Mouse (Mus musculus): ENCODE data around the gene Klf16. TPM values are rescaled to one million over a fixed set of nuclear protein-coding genes. Genes with fewer than 3 reads are reported as not detected.
"Not testable (repeated sequence)": the region's sequence is repeated elsewhere in the genome, so short reads cannot be mapped to it uniquely, and the experiment has no call there.

The Klf16 gene
- polyA plus RNA-seq, 1 experiment from 2014 or later = 10.3 TPM

DNA sequence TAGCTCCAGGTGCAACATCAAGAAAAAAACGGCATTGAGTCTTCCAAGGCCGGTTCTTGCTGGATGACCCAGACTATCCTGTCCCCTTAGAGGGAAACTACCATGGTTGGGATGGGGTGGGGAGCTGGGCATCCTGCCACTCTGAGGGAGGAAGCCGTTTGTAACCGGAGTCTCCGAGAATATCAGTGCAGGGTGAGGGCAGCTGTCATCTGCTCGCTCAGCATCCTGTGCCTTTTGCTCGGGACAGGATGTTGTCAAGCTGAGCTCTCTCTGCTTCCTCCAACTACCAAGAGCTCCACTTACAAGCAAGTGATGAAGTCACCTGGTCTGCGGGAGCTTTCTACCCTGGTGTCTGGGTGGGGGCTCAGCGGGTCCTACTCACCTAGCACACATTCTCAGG, 41.1 kb upstream of the Klf16 start:
- H3K4me1 ChIP-seq = peaks cover 5% of the 10 kb centered on the region
- H3K27ac ChIP-seq = no peak overlapping the region
- no peaks in the 10 kb centered on the region for H3K27me3 ChIP-seq (replicated peaks)
- ATAC-seq (ENCODE audit: insufficient read depth, low FRiP score, low read depth) = no peak
- no peaks in the 10 kb centered on the region for H3K9me3 ChIP-seq
- H3K9ac ChIP-seq = no peak overlapping the region
- peaks cover 17% of the 10 kb centered on the region for H3K36me3 ChIP-seq
- H3K4me2 ChIP-seq = no peak overlapping the region
- no peak overlapping the region for H3K4me3 ChIP-seq (replicated peaks)
- WGBS = 68% methylated on average over 9 of the region's 9 CpGs

DNA sequence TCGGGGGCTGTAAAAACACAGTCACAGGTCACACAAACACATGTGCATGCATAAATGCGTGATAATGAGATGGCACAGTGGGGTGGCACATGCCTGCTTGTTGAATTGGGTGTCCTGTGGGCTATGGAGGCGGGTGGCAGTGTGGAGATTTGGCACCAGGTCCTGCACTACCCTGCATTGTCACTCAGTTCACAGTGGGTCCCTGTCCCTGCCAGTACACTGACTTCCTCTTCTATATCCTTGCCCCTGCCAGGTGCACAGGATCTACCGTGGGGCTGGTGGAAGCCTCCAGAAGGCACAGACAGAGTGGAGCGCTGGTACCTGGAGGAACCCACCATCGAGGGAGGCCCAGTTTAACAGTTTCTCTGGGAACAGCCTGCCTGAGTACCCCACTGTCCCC, 37.2 kb upstream of the Klf16 start:
- H3K4me1 ChIP-seq = no peaks in the 10 kb centered on the region
- no peak overlapping the region for H3K9ac ChIP-seq
- no peak for ATAC-seq (ENCODE audit: insufficient read depth, low FRiP score, low read depth)
- 90% methylated on average over 6 of the region's 6 CpGs for WGBS
- no peak overlapping the region for H3K27ac ChIP-seq
- H3K9me3 ChIP-seq = no peaks in the 10 kb centered on the region
- H3K27me3 ChIP-seq (replicated peaks) = no peaks in the 10 kb centered on the region
- H3K4me2 ChIP-seq = no peak overlapping the region
- H3K4me3 ChIP-seq (replicated peaks) = no peak overlapping the region
- peaks cover 21% of the 10 kb centered on the region for H3K36me3 ChIP-seq

DNA sequence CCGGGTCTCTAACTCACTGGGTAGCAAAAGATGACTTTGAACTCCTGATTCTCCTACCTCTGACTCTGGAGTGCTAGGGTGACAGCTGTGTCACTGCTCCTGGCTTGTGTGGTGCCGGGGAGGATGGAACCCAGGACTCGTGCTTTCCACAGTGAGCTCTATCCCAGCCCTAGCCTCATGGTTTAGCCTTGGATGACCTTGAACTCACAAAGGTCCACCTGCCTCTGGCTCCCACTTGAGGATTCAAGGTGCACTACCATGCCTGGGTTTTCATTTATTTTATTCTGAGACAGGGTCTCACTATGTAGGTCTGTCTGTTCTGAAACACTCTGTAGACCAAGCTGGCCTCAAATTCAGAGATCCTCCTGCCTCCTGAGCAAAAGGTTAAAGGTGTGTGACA, 36.7 kb upstream of the Klf16 start:
- Histone ChIP-seq H3K4me2 (no peak overlapping the region), H3K27ac (no peak overlapping the region), H3K4me3 (replicated peaks) (no peak overlapping the region), H3K27me3 (replicated peaks) (no peaks in the 10 kb centered on the region), H3K9ac (no peak overlapping the region), H3K36me3 (peaks cover 27% of the 10 kb centered on the region), H3K9me3 (no peaks in the 10 kb centered on the region), H3K4me1 (no peaks in the 10 kb centered on the region)
- no peak for ATAC-seq (ENCODE audit: insufficient read depth, low FRiP score, low read depth)
- WGBS = 76% methylated on average over 3 of the region's 3 CpGs

DNA sequence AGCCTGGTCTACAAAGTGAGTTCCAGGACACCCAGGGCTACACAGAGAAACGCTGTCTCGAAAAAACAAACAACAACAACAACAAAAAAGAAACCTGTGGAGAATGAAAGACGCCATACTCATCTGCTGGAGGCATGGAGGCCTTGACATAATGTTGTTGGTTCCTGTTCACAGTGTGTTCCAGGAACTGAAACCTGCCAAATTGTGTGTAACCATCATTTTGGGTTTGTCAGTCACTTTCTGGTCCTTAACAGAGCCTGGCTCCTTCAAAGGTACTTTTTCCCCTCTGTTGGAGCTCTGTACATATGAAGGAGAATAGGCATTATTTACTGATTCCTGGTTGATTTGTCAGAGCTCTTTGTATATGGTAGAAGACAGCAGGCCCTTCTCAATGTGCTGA, 34.8 kb upstream of the Klf16 start:
- WGBS = 87% methylated on average over 3 of the region's 3 CpGs
- no peak overlapping the region for H3K9ac ChIP-seq
- H3K27ac ChIP-seq = no peak overlapping the region
- no peak overlapping the region for H3K4me3 ChIP-seq (replicated peaks)
- no peaks in the 10 kb centered on the region for H3K27me3 ChIP-seq (replicated peaks)
- H3K4me2 ChIP-seq = no peak overlapping the region
- no peaks in the 10 kb centered on the region for H3K4me1 ChIP-seq
- H3K9me3 ChIP-seq = no peaks in the 10 kb centered on the region
- ATAC-seq (ENCODE audit: insufficient read depth, low FRiP score, low read depth) = no peak
- H3K36me3 ChIP-seq = peaks cover 46% of the 10 kb centered on the region

DNA sequence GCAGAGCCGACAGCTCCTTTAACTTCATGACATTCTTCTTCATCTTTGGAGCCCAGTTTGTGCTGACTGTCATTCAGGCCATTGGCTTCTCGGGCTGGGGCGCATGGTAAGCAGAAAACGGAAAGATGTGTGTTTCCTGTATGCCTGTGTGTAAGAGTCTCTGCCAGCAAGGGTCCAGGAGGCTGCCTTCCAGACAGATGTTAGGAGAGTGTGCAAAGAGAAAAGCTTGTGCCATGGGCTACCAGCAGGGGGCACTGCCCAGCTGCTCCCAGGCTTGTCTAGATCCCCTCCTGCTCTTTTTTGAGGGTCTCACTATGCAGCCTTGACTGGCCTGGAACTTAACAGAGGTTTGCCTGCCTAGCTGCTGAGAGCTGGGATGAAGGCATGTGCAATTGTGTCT, 33.9 kb upstream of the Klf16 start:
- 67% methylated on average over 4 of the region's 4 CpGs for WGBS
- Histone ChIP-seq H3K27me3 (replicated peaks) (no peaks in the 10 kb centered on the region), H3K9me3 (no peaks in the 10 kb centered on the region), H3K27ac (no peak overlapping the region), H3K4me2 (no peak overlapping the region), H3K4me3 (replicated peaks) (no peak overlapping the region), H3K9ac (no peak overlapping the region), H3K36me3 (peaks cover 54% of the 10 kb centered on the region), H3K4me1 (peaks cover 3% of the 10 kb centered on the region; the same call in 1 of the 2 replicates)
- ATAC-seq (ENCODE audit: insufficient read depth, low FRiP score, low read depth) = no peak

DNA sequence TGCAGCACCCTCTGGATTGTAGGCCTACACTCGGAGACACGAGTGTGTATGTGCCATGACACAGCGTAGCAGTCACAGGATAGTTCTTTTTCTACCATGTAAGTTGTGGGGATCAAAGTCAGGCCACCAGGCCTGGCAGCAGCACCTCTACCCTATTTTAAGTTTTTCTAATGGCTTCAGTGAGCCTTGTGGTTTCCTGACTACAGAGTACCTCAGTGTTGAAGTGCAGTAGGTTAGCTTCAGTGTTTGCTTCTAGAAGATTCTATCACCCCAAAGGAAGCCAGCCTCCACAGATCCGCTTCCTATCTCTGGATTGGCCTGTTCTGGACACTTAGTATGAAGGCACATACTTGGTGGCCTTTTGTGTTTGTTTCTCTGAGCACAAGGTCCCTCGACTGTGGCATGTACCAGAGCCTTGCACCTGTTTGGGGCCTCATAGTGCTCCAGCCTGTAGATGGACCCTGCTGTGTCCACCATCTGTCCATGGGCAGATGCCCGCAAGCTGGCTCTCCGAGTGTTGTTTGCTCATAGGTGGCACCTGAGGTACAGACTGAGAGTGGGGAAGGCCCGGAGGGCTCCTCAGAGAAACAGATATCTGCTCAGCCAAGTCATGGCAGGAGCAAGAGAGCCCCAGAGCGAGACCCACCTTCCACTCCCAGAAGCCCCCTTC, 33.1 kb upstream of the Klf16 start:
- no peaks in the 10 kb centered on the region for H3K27me3 ChIP-seq (replicated peaks)
- H3K4me1 ChIP-seq = peaks cover 3% of the 10 kb centered on the region; the same call in 1 of the 2 replicates
- H3K9me3 ChIP-seq = no peaks in the 10 kb centered on the region
- WGBS = 90% methylated on average over 9 of the region's 9 CpGs
- no peak overlapping the region for H3K27ac ChIP-seq
- peaks cover 47% of the 10 kb centered on the region for H3K36me3 ChIP-seq
- H3K9ac ChIP-seq = no peak overlapping the region
- no peak overlapping the region for H3K4me2 ChIP-seq
- ATAC-seq (ENCODE audit: insufficient read depth, low FRiP score, low read depth) = no peak
- no peak overlapping the region for H3K4me3 ChIP-seq (replicated peaks)

DNA sequence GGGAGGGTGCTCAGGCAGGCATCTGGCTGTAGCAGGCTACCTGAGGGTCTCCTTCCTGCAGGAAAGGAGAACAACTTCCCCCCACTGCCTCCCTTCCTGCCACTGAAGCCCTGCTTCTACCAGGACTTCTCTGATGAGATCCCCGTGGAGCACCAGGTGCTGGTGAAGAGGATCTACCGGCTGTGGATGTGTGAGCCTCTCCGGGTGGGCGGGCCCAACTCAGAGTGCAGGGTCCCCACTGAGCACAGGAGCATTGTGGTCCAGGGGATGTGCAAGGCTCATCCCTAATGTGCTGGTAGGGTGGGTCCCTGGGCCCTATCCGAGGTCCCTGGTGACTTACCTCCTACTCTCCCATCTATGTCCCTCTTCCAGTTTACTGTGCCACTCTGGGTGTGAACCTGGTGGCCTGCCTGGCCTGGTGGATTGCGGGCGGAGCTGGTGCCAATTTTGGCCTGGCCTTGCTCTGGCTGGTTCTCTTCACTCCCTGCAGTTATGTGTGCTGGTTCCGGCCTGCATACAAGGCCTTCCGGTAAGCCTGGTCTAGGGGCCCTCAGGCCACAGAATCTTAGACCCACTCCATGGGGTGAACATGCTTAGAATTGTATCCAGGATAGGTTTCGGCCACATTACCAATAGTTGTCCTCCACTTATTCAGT, 32.3 kb upstream of the Klf16 start:
- 87% methylated on average over 10 of the region's 10 CpGs for WGBS
- Histone ChIP-seq H3K36me3 (peaks cover 38% of the 10 kb centered on the region), H3K9me3 (no peaks in the 10 kb centered on the region), H3K9ac (no peak overlapping the region), H3K27ac (no peak overlapping the region), H3K4me2 (no peak overlapping the region), H3K27me3 (replicated peaks) (no peaks in the 10 kb centered on the region), H3K4me3 (replicated peaks) (no peak overlapping the region), H3K4me1 (peaks cover 7% of the 10 kb centered on the region)
- no peak for ATAC-seq (ENCODE audit: insufficient read depth, low FRiP score, low read depth)

DNA sequence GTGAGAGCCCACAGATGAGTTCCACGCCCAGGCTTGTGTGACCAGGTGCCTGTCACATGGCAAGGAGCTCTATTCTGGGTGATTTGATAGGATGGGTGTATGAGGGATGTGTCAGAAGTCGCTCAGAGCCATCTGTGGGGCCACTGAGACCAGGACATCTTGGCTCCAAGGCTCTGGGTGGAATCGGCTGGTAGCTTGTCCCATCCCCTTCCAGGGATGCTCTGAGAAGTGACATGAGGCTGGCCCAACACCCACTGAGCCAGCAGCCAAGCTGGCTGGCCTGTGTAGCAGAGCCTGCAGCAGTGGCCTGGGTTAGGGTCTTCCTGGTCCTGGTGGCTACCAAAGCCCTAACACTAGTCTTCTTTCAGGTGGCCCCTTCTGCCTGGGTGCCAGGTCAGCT, 31.3 kb upstream of the Klf16 start:
- peaks cover 16% of the 10 kb centered on the region for H3K4me1 ChIP-seq
- WGBS = 91% methylated on average over 3 of the region's 3 CpGs
- no peak overlapping the region for H3K27ac ChIP-seq
- H3K27me3 ChIP-seq (replicated peaks) = no peaks in the 10 kb centered on the region
- no peak overlapping the region for H3K4me3 ChIP-seq (replicated peaks)
- no peak for ATAC-seq (ENCODE audit: insufficient read depth, low FRiP score, low read depth)
- no peak overlapping the region for H3K4me2 ChIP-seq
- H3K36me3 ChIP-seq = peaks cover 37% of the 10 kb centered on the region
- no peak overlapping the region for H3K9ac ChIP-seq
- H3K9me3 ChIP-seq = no peaks in the 10 kb centered on the region

DNA sequence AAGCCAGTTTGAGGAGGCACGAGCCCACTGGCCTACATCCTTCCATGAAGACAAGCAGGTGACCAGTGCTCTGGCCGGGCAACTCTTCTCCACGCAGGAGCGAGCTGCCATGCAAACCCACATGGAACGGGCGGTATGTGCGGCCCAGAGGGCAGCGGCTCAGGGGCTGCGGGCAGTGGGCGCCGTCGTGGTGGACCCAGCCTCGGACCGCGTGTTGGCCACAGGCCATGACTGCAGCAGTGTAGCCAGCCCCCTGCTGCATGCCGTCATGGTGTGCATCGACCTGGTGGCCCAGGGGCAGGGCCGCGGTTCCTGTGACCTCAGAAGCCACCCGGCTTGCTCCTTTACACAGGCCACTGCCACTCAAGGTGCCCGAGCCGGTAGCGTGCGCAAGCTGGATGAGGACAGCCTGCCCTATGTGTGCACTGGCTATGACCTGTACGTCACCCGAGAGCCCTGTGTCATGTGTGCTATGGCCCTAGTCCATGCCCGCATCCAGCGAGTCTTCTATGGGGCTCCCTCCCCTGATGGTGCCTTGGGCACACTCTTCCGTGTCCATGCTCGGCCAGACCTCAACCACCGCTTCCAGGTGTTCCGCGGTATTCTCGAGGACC, 29.7 kb upstream of the Klf16 start:
- H3K27me3 ChIP-seq (replicated peaks) = no peaks in the 10 kb centered on the region
- no peak overlapping the region for H3K4me2 ChIP-seq
- no peaks in the 10 kb centered on the region for H3K9me3 ChIP-seq
- H3K27ac ChIP-seq = no peak overlapping the region
- no peak overlapping the region for H3K9ac ChIP-seq
- 93% methylated on average over 34 of the region's 34 CpGs for WGBS
- no peak for ATAC-seq (ENCODE audit: insufficient read depth, low FRiP score, low read depth)
- peaks cover 37% of the 10 kb centered on the region for H3K36me3 ChIP-seq
- H3K4me1 ChIP-seq = peaks cover 18% of the 10 kb centered on the region
- no peak overlapping the region for H3K4me3 ChIP-seq (replicated peaks)

DNA sequence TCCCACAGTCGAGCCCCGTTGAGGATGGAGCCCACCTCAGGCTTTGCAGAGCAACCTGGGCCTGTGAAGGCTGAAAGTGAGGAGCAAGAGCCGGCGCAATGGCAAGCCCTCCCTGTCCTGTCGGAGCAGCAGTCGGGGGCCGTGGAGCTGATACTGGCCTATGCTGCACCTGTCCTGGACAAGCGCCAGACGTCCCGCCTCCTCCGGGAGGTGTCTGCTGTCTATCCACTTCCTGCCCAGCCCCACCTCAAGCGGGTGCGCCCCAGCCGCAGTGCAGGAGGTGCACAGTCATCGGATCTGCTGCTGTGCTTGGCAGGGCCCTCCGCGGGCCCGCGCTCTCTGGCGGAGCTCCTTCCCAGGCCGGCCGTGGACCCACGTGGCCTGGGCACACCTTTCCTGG, 29.2 kb upstream of the Klf16 start:
- no peak for ATAC-seq (ENCODE audit: insufficient read depth, low FRiP score, low read depth)
- H3K4me1 ChIP-seq = peaks cover 18% of the 10 kb centered on the region
- peaks cover 37% of the 10 kb centered on the region for H3K36me3 ChIP-seq
- no peaks in the 10 kb centered on the region for H3K9me3 ChIP-seq
- H3K9ac ChIP-seq = no peak overlapping the region
- H3K27me3 ChIP-seq (replicated peaks) = no peaks in the 10 kb centered on the region
- H3K27ac ChIP-seq = no peak overlapping the region
- whole genome bisulfite sequencing = 78% methylated on average over 23 of the region's 23 CpGs
- no peak overlapping the region for H3K4me2 ChIP-seq
- H3K4me3 ChIP-seq (replicated peaks) = no peak overlapping the region

DNA sequence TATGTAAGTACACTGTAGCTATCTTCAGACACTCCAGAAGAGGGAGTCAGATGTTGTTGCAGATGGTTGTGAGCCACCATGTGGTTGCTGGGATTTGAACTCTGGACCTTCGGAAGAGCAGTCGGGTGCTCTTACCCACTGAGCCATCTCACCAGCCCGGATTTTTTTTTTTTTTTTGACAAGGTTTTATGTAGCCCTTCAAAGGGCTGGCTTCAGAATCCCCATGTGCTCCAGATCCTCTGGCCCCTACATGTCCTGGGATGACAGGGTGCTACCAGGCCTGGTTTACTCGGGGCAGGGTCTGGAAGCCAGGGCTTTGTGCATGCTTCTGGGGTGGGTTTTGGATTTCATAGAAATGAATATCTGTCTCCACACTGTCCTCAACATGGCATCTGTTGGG, 28.6 kb upstream of the Klf16 start, which contains the start of gene Gm49322:
Gm49322 (plus strand) TSS at position 301 of the 400 bp plus-strand sequence.
- not testable (repeated sequence) for H3K9ac ChIP-seq; H3K4me3 ChIP-seq (replicated peaks); H3K27me3 ChIP-seq (replicated peaks); H3K4me2 ChIP-seq; H3K9me3 ChIP-seq; H3K27ac ChIP-seq; ATAC-seq (ENCODE audit: insufficient read depth, low FRiP score, low read depth)
- Histone ChIP-seq H3K36me3 (peaks cover 37% of the 10 kb centered on the region), H3K4me1 (peaks cover 18% of the 10 kb centered on the region)
- WGBS = 83% methylated on average over 4 of the region's 4 CpGs

DNA sequence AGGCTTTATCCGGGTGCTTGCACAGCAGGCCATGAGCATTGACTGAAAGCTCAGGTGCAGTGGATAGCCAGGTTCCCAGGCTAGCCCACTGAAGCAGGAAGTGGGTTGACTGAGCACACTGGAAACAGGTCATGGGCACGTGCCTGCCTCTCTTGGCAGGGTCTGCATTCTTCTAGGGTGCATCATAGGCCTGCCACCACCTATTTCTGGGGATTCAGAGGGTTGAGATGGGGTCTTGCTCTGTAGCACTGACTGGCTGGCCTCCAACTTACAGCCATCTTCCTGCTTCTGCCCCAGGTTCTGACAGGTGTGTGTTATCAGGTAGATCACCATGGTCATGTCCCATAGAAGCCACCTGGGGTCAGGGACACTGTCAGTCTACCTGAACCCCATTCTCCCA, 27.9 kb upstream of the Klf16 start:
- no peaks in the 10 kb centered on the region for H3K9me3 ChIP-seq
- H3K36me3 ChIP-seq = peaks cover 37% of the 10 kb centered on the region
- no peak overlapping the region for H3K27ac ChIP-seq
- ATAC-seq (ENCODE audit: insufficient read depth, low FRiP score, low read depth) = no peak
- H3K4me2 ChIP-seq = no peak overlapping the region
- H3K27me3 ChIP-seq (replicated peaks) = no peaks in the 10 kb centered on the region
- no peak overlapping the region for H3K9ac ChIP-seq
- peaks cover 18% of the 10 kb centered on the region for H3K4me1 ChIP-seq
- WGBS = 88% methylated on average over 2 of the region's 2 CpGs
- no peak overlapping the region for H3K4me3 ChIP-seq (replicated peaks)
